Mouse (Mus musculus) embryonic fibroblast, embryonic 13.5 days (primary cell): ENCODE data around the gene E4f1.

Experiments
- CTCF ChIP-seq: IDR thresholded peaks from 2 replicates; pipeline ENCODE4 v1.5.1; 2011; ENCODE audit warnings: mild to moderate bottlenecking, control low read depth, low read length, moderate library complexity, borderline replicate concordance; ENCODE audit not compliant: insufficient read depth
- POLR2A ChIP-seq: IDR thresholded peaks from 2 replicates; pipeline ENCODE4 v1.6.1; 2011; ENCODE audit warnings: low read depth, mild to moderate bottlenecking, control low read depth, low read length, moderate library complexity

GRCm38 (mm10) chr17:24415011-24415410, 55.1 kb downstream of the E4f1 start:
- TF ChIP-seq CTCF (no peak), POLR2A (no peak)
